ENCODE assay signal across 9 mouse cellular contexts in the genomic region with DNA sequence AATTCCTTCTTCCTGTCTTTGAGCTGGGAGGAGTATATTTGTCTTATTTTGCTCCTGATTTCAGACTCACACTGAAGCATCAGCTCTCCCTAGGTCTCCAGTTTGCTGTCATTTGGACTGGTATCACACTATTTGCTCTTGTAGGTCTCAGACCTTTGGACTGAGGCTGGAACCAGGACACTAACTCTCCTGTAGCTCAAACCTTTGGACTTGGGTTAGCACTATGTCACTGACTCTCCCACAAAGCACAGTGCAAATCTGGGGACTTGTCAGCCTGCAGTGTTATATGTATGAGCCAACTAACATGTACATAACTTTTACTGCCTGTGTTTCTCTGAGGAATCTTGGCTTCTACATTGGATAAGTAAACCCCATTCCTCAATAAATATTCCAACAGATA. TPM values are rescaled to one million over a fixed set of nuclear protein-coding genes. Genes with fewer than 3 reads are reported as not detected.
DNase-seq lines count a peak whose midpoint lies in the region; ATAC-seq and TF ChIP-seq lines count a peak whose summit lies in the region.
"Had no signal": no experiment of that assay in that cellular context is flagged by ENCODE, and none has a peak within 500 bp of the region (broad histone marks: within the 10 kb centered on the region; RNA-seq: fewer than 3 reads in every experiment).

No protein-coding gene starts in this region.

- intact Hi-C loops in gastrocnemius, adult 2 months (cut with DNase I), result loop anchor here (1.0 kb wide), 1 partner anchor 36 kb away; a partner anchor contains a TSS

- no peak for DNase-seq in gastrocnemius, adult 2 months
- no peak for DNase-seq in gastrocnemius, postnatal 4 days (ENCODE audit: low spot score in 2 of 2)
- no peak for DNase-seq in midbrain, embryonic 11.5 days (ENCODE audit: low spot score, missing footprints)
- peak; percentile 38 for DNase-seq in kidney, postnatal 14 days
- DNase-seq in frontal cortex, postnatal 14 days (ENCODE audit: low spot score in 2 of 2), result no peak
- no peak for DNase-seq in cerebellum, adult 11-12 months
- DNase-seq: cerebellum, postnatal 10 days had no signal

- no peak for ATAC-seq in midbrain, embryonic 13.5 days
- ATAC-seq in midbrain, embryonic 11.5 days (ENCODE audit: low FRiP score), result no peak
- no peak for ATAC-seq in neural tube, embryonic 15.5 days (ENCODE audit: low FRiP score)

- peaks cover 20% of the 10 kb centered on the region for H3K4me1 ChIP-seq in midbrain, embryonic 13.5 days (replicated peaks)
- H3K4me1 ChIP-seq in midbrain, embryonic 11.5 days (ENCODE audit: control insufficient read depth, insufficient read depth, low read length), result peaks cover 3% of the 10 kb centered on the region; the same call in 1 of the 2 replicates
- peaks cover 24% of the 10 kb centered on the region for H3K4me1 ChIP-seq in neural tube, embryonic 15.5 days

- no peak for TF ChIP-seq CTCF in gastrocnemius, adult 2 months (IDR thresholded peaks at IDR 0.05)

- H3K36me3 ChIP-seq in midbrain, embryonic 13.5 days, result no peaks in the 10 kb centered on the region
- no peaks in the 10 kb centered on the region for H3K36me3 ChIP-seq in midbrain, embryonic 11.5 days (ENCODE audit: control insufficient read depth, insufficient read depth, low read length)
- no peaks in the 10 kb centered on the region for H3K36me3 ChIP-seq in neural tube, embryonic 15.5 days

- no peak overlapping the region for H3K4me2 ChIP-seq in midbrain, embryonic 13.5 days (replicated peaks)
- H3K4me2 ChIP-seq in midbrain, embryonic 11.5 days, result no peak overlapping the region
- no peak overlapping the region for H3K4me2 ChIP-seq in neural tube, embryonic 15.5 days

- H3K27me3 ChIP-seq in midbrain, embryonic 13.5 days, result peaks cover 35% of the 10 kb centered on the region; the same call in 1 of the 2 replicates
- peaks cover 4% of the 10 kb centered on the region for H3K27me3 ChIP-seq in midbrain, embryonic 11.5 days (ENCODE audit: control insufficient read depth, insufficient read depth, low read length)
- 0 out of 2 replicates have a peak, but pooled peaks cover 3% of the 10 kb centered on the region for H3K27me3 ChIP-seq in neural tube, embryonic 15.5 days (replicated peaks)

- H3K4me3 ChIP-seq in gastrocnemius, adult 2 months, result no peak overlapping the region
- H3K4me3 ChIP-seq in midbrain, embryonic 13.5 days (replicated peaks), result no peak overlapping the region
- H3K4me3 ChIP-seq in midbrain, embryonic 11.5 days (ENCODE audit: low read depth, low read length), result no peak overlapping the region
- no peak overlapping the region for H3K4me3 ChIP-seq in neural tube, embryonic 15.5 days (replicated peaks)

- H3K9ac ChIP-seq in midbrain, embryonic 13.5 days (replicated peaks), result no peak overlapping the region
- H3K9ac ChIP-seq in midbrain, embryonic 11.5 days (ENCODE audit: low read length), result no peak overlapping the region
- H3K9ac ChIP-seq in neural tube, embryonic 15.5 days (replicated peaks), result no peak overlapping the region

- H3K27ac ChIP-seq in gastrocnemius, adult 2 months, result peak overlapping the region; percentile 3
- peak overlapping the region; percentile 35; the same call in 1 of the 2 replicates for H3K27ac ChIP-seq in midbrain, embryonic 13.5 days
- H3K27ac ChIP-seq in midbrain, embryonic 11.5 days (ENCODE audit: low read depth, low read length), result no peak overlapping the region
- peak overlapping the region; percentile 96 for H3K27ac ChIP-seq in neural tube, embryonic 15.5 days (replicated peaks)

- no peaks in the 10 kb centered on the region for H3K9me3 ChIP-seq in midbrain, embryonic 13.5 days
- H3K9me3 ChIP-seq in midbrain, embryonic 11.5 days (ENCODE audit: control insufficient read depth, low read length), result no peaks in the 10 kb centered on the region
- no peaks in the 10 kb centered on the region for H3K9me3 ChIP-seq in neural tube, embryonic 15.5 days (replicated peaks)

RNA-seq across cellular contexts. Expression of a gene that starts 36.2 kb away (rescaled TPM):
- 100 to 1,000 TPM; 138 to 199 TPM for total RNA-seq in gastrocnemius, adult 2 months (2021)
- 100 to 1,000 TPM; 126 to 144 TPM for total RNA-seq in gastrocnemius, postnatal 4 days (2021)
- 128 and 144 TPM in 2 replicates for polyA plus RNA-seq in midbrain, embryonic 13.5 days (2015; fragmentation: Nextera tagmentation; extraction: Ambion mirVana)
- 196 and 219 TPM in 2 replicates for polyA plus RNA-seq in midbrain, embryonic 11.5 days (2014; fragmentation: Nextera tagmentation; extraction: Ambion mirVana)
- polyA plus RNA-seq in neural tube, embryonic 15.5 days (2015; fragmentation: Nextera tagmentation; extraction: Ambion mirVana), result 85.8 and 102 TPM in 2 replicates
